Mouse (Mus musculus) brown adipose tissue, adult 24 weeks (tissue): Measurements from ENCODE around the gene Dab1. TPM values are rescaled to one million over a fixed set of nuclear protein-coding genes. Genes with fewer than 3 reads are reported as not detected.

Experiments used
- H3K27ac ChIP-seq: fragments of 200-500 bp; replicated peaks from 2 replicates; pipeline ENCODE4 v1.5.1; 2012; ENCODE audit warnings: low read depth, mild to moderate bottlenecking, low read length
- H3K4me1 ChIP-seq: fragments of 200-500 bp; 2 replicates; pipeline ENCODE4 v1.6.1; 2012; ENCODE audit warnings: low read length, mixed read lengths; ENCODE audit not compliant: control insufficient read depth, insufficient read depth, insufficient read length
- H3K4me3 ChIP-seq: fragments of 200-500 bp; 2 replicates; pipeline ENCODE4 v1.5.1; 2012; ENCODE audit warnings: low read depth, mild to moderate bottlenecking, low read length, moderate library complexity; ENCODE audit not compliant: insufficient read depth
- polyA plus RNA-seq: library from polyadenylated mRNA; stranded (reverse); fragments of >200 nt; gene quantifications from 2 replicates; pipeline ENCODE4 v1.2.4, GENCODE M21; 2012; ENCODE audit not compliant: missing spikeins, insufficient read depth, insufficient read length

Gene Dab1
- polyA plus RNA-seq, 1 experiment = not detected

- no peak overlapping the region for H3K4me3 ChIP-seq
- no peaks in the 10 kb centered on the region for H3K4me1 ChIP-seq
- no peak overlapping the region for H3K27ac ChIP-seq
These were observed 913.7 kb downstream of the Dab1 start for GRCm38 (mm10) chr4:104532846-104533245.

- H3K27ac ChIP-seq = no peak overlapping the region
- no peaks in the 10 kb centered on the region for H3K4me1 ChIP-seq
- no peak overlapping the region for H3K4me3 ChIP-seq
These were observed 919.3 kb downstream of the Dab1 start for GRCm38 (mm10) chr4:104538420-104538819.

DNA sequence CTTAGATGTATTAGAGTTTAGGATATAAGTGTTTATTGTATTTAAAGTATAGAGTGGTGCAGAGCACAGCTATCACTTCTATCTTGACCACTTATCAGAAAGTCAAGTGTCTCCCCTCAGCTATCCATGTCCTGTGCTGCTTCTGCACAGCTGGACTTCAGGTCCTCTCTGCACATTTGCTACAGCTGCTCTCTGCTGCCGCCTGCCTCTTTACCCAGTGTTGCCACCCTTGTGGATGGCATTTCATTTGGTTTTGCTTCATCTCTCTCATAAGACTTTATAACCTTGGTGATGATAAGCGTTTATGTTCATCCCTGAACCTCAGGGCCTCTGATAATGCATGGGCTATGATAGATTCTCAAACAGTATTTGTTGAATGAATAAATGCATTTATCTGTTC, 919.9 kb downstream of the Dab1 start:
- no peaks in the 10 kb centered on the region for H3K4me1 ChIP-seq
- H3K27ac ChIP-seq = no peak overlapping the region
- no peak overlapping the region for H3K4me3 ChIP-seq

GRCm38 (mm10) chr4:104547091-104547490, 927.9 kb downstream of the Dab1 start:
- H3K4me1 ChIP-seq = no peaks in the 10 kb centered on the region
- H3K4me3 ChIP-seq = no peak overlapping the region
- no peak overlapping the region for H3K27ac ChIP-seq

DNA sequence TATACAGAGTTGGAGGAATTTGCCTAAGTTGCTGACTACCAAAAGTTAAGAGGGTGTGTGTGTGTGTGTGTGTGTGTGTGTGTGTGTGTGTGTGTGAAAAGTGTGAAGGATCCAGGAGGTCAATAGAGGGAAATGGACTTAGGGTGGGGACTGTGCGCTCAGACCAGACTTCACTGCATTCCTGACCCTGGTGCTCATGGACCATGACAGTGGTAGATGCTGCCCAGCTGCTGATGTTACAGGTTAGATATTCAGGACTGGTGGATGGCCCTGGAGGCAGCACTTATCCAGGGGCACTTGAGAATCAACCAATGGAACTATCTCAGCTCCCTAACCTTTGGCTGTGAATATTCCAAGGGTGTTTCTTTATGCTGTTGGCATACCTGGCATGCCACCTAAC, 929.1 kb downstream of the Dab1 start:
- H3K4me1 ChIP-seq = no peaks in the 10 kb centered on the region
- no peak overlapping the region for H3K27ac ChIP-seq

GRCm38 (mm10) chr4:104550581-104551205, 931.5 kb downstream of the Dab1 start:
- no peaks in the 10 kb centered on the region for H3K4me1 ChIP-seq
- no peak overlapping the region for H3K4me3 ChIP-seq
- H3K27ac ChIP-seq = no peak overlapping the region

More for the DNA sequence above, 929.1 kb downstream of the Dab1 start:
- no peak overlapping the region for H3K4me3 ChIP-seq

GRCm38 (mm10) chr4:104551390-104552070, 932.4 kb downstream of the Dab1 start:
- no peaks in the 10 kb centered on the region for H3K4me1 ChIP-seq
- no peak overlapping the region for H3K27ac ChIP-seq
- H3K4me3 ChIP-seq = no peak overlapping the region

GRCm38 (mm10) chr4:104555408-104555807, 936.2 kb downstream of the Dab1 start:
- Histone ChIP-seq H3K4me3 (no peak overlapping the region), H3K27ac (no peak overlapping the region), H3K4me1 (no peaks in the 10 kb centered on the region)

GRCm38 (mm10) chr4:104563512-104563911, 944.4 kb downstream of the Dab1 start:
- H3K4me3 ChIP-seq = no peak overlapping the region
- no peak overlapping the region for H3K27ac ChIP-seq
- H3K4me1 ChIP-seq = no peaks in the 10 kb centered on the region

DNA sequence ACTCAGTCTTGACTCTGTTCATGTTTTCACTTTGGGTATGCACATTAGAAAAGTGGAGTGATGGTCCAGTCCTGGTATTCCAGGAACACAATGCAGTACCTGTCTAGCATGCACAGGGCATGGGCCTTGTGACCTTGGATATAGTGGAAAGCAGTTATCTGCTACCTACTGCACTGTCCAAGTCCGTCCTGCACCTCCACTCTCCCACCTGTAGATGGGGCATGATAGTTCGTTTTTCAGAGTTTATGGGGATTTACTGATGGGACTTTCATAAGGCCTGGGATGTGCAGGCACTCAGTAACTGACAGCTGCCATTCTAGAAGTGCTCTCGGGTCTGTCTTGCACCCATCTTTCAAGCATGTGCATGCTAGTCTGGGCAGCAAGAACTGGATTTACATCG, 951.4 kb downstream of the Dab1 start:
- H3K4me3 ChIP-seq = no peak overlapping the region
- H3K4me1 ChIP-seq = no peaks in the 10 kb centered on the region
- no peak overlapping the region for H3K27ac ChIP-seq

DNA sequence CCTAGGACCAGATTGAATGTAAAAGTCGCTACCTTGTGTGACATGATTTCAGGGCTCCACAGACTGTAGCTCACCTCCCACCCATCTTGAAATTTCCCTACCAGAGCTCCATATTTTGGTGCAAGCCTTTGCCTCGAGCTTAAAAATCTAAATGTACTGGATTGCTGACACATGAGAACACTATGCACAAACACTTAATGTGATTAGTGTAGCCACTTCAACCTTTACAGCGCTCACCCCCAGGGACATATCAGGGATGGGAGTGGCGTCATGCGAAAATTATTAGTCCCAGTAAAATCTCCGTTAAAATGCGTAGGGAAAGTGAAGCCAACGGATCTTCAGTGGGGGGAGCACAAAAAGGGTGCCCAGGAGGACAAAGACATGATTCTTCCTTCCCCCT, 953.3 kb downstream of the Dab1 start:
- Histone ChIP-seq H3K4me3 (no peak overlapping the region), H3K4me1 (no peaks in the 10 kb centered on the region), H3K27ac (no peak overlapping the region)

- Histone ChIP-seq H3K4me1 (no peaks in the 10 kb centered on the region), H3K27ac (no peak overlapping the region), H3K4me3 (no peak overlapping the region)
These were observed 954.3 kb downstream of the Dab1 start for GRCm38 (mm10) chr4:104573419-104573818.

- Histone ChIP-seq H3K4me1 (no peaks in the 10 kb centered on the region), H3K4me3 (no peak overlapping the region), H3K27ac (no peak overlapping the region)
These were observed 959.2 kb downstream of the Dab1 start for GRCm38 (mm10) chr4:104578370-104578769.

- no peaks in the 10 kb centered on the region for H3K4me1 ChIP-seq
- no peak overlapping the region for H3K27ac ChIP-seq
- no peak overlapping the region for H3K4me3 ChIP-seq
These were observed 960.9 kb downstream of the Dab1 start for GRCm38 (mm10) chr4:104579946-104580544.

- Histone ChIP-seq H3K27ac (no peak overlapping the region), H3K4me1 (no peaks in the 10 kb centered on the region), H3K4me3 (no peak overlapping the region)
These were observed 963.6 kb downstream of the Dab1 start for GRCm38 (mm10) chr4:104582726-104583125.

DNA sequence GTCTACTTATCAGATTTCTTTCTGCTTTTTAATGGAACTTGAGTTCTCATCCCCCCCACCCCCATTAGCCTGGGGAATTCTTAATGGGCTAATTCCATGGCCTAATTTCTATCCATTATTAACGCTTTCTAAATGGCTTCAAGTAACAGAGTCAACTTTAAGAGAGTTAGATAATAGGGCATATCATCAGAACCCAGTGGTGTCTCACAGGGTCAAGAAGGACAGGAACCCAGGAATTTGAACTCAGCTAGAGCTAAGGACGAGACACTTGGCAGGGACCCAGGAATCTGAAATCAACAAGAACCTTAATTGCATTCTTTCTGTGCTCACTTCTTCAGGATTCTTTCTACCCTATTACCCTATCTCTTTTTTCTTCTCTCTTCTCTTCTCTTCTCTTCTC, 968.7 kb downstream of the Dab1 start:
- Histone ChIP-seq H3K4me1 (no peaks in the 10 kb centered on the region), H3K4me3 (no peak overlapping the region), H3K27ac (no peak overlapping the region)
